Mouse (Mus musculus) heart, adult 2 months (tissue): Measurements from ENCODE around the gene Usp40.

Experiments used
- CTCF ChIP-seq: fragments of 200-600 bp; IDR thresholded peaks from 2 replicates; pipeline ENCODE4 v1.8.1; 2022; ENCODE audit warnings: antibody characterized with exemption, mild to moderate bottlenecking, moderate library complexity
- EP300 ChIP-seq: fragments of 200-500 bp; IDR thresholded peaks from 2 replicates; pipeline ENCODE4 v1.6.1; 2011; ENCODE audit warnings: low read depth, low read length, control low read depth; ENCODE audit not compliant: insufficient read depth

DNA sequence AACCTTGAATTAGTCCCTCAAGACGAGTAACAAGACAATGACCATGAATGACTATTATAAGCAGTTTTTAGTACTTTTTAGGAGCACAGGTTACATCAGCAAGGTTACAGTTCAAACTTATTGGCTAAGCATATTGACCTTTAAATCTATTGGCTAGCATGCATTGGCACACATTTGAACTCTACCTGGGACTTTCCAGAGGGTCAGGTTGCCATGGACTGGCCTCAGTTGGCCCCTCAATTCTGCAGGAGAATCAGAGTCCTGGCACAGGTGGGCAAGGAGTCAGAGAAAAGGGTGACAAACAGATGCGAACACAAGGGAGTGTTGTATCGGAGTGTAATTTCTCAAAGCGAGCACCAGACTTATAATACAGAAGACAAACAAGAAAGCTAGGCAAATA is 6.3 kb upstream of the Usp40 start:
- TF ChIP-seq EP300, result no peak
- no peak for TF ChIP-seq CTCF
